Mouse (Mus musculus): Measurements from ENCODE around the gene Rars.

- TF ChIP-seq GATA1 (IDR thresholded peaks at IDR 0.05; ENCODE audit: borderline replicate concordance, low read length) = no peak
- TF ChIP-seq CTCF (IDR thresholded peaks at IDR 0.05; ENCODE audit: low read depth, low read length) = no peak
- TF ChIP-seq TAL1 (conservative IDR thresholded peaks at IDR 0.05; ENCODE audit: low read depth, low read length) = no peak
Measured at GRCm38 (mm10) chr11:35811458-35811857, 22.8 kb downstream of the Rars start.

Measured in G1E (cell line).